Mouse (Mus musculus) midbrain, embryonic 13.5 days (tissue): ENCODE results near the gene Olfr519. TPM values are rescaled to one million over a fixed set of nuclear protein-coding genes. Genes with fewer than 3 reads are reported as not detected.

ENCODE experiments used
- ATAC-seq: fragments of 200-750 bp; cut with Nextera tagmentation; 2 replicates; pipeline ENCODE4 v1.8.0; 2017; ENCODE audit warnings: mild to moderate bottlenecking, moderate TSS enrichment, moderate library complexity
- H3K27ac ChIP-seq: fragments of 300-500 bp; sonication (generic); 2 replicates; pipeline ENCODE4 v1.5.1; 2015; ENCODE audit warnings: inconsistent platforms, mild to moderate bottlenecking, moderate library complexity
- H3K27me3 ChIP-seq: fragments of 300-500 bp; sonication (generic); 2 replicates; pipeline ENCODE4 v1.6.1; 2015; ENCODE audit warnings: mild to moderate bottlenecking, inconsistent platforms
- H3K36me3 ChIP-seq: fragments of 300-500 bp; sonication (generic); 2 replicates; pipeline ENCODE4 v1.6.1; 2015; ENCODE audit warnings: mild to moderate bottlenecking, inconsistent platforms
- H3K4me1 ChIP-seq: fragments of 300-500 bp; sonication (generic); replicated peaks from 2 replicates; pipeline ENCODE4 v1.6.1; 2015; ENCODE audit warnings: inconsistent platforms
- H3K4me2 ChIP-seq: fragments of 300-500 bp; sonication (generic); replicated peaks from 2 replicates; pipeline ENCODE4 v1.6.1; 2015; ENCODE audit warnings: moderate library complexity, mild to moderate bottlenecking, inconsistent platforms
- H3K4me3 ChIP-seq: fragments of 300-500 bp; sonication (generic); replicated peaks from 2 replicates; pipeline ENCODE4 v1.5.1; 2015; ENCODE audit warnings: mild to moderate bottlenecking, inconsistent platforms
- H3K9ac ChIP-seq: fragments of 300-500 bp; sonication (generic); replicated peaks from 2 replicates; pipeline ENCODE4 v1.6.1; 2015; ENCODE audit warnings: mild to moderate bottlenecking, inconsistent platforms
- H3K9me3 ChIP-seq: fragments of 300-500 bp; sonication (generic); 2 replicates; pipeline ENCODE4 v1.6.1; 2016; ENCODE audit warnings: mild to moderate bottlenecking, inconsistent platforms
- WGBS: fragments of 180-500 bp; shearing (Covaris S2); methylation state at CpG from one replicate; pipeline ENCODE4 v1.1.7; 2015; 5-methylcytosine and 5-hydroxymethylcytosine counted together
- polyA plus RNA-seq: library from polyadenylated mRNA; unstranded; fragments of >200 nt; fragmentation: Nextera tagmentation; extraction: Ambion mirVana; gene quantifications from 2 replicates; pipeline ENCODE4 v1.2.1, GENCODE M21; 2015

The Olfr519 gene
- polyA plus RNA-seq: not detected in 2 replicates

DNA sequence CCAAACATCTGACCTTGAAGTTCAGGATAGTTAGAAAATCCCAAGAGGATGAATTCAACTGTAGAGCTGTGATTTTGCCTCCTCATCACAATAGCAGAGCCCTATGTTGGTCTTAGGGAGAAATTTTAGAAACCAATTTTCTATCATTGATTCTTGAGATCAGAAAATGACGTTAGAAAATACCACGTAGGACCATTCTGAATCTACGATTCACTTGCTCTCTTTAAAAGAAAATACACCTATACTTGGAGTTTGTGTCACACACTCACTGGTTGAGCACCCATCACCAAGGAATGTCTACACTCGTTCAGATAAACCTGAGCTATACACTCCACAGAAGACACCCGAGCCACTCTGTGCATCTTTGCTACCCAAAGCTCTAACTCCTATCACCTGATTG, at the start of gene Olfr519:
TSS of gene Olfr519 (minus strand) at position 101 of the 400 bp plus-strand sequence.
- WGBS: 90% methylated on average over 5 of the region's 5 CpGs
- H3K4me3 ChIP-seq: no peak within 1 kb of the TSS
- H3K27ac ChIP-seq: no peak within 1 kb of the TSS
- H3K9ac ChIP-seq: no peak within 1 kb of the TSS
- ATAC-seq: no peak
- no peak within 1 kb of the TSS for H3K4me2 ChIP-seq
- no peaks in the 10 kb centered on the region for H3K27me3 ChIP-seq
- H3K9me3 ChIP-seq: no peaks in the 10 kb centered on the region
- H3K36me3 ChIP-seq: no peaks in the 10 kb centered on the region
- H3K4me1 ChIP-seq: no peaks in the 10 kb centered on the region

DNA sequence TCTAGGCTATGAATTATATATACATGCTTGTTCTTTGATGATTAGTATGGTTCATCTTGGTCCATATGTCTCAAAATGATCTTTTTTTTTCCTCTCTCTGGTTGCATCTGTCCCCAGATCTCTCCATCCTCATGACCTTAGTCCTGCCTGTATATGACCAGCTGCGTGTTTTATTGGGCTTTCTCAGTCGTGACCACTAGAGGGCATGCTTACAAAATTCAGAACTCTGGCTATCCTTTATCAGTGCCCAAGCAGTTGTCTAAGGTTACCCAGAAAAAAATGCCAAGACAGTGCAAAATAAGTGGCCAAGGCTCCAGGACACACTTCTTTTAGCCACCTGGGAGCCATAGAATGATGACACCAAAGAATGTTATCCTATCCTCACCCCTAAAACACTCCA, 49.8 kb upstream of the Olfr519 start:
- Histone ChIP-seq H3K9me3 (no peaks in the 10 kb centered on the region), H3K27ac (no peak overlapping the region), H3K27me3 (peaks cover under 1% of the 10 kb centered on the region), H3K4me3 (no peak overlapping the region), H3K36me3 (peaks cover 53% of the 10 kb centered on the region), H3K9ac (no peak overlapping the region), H3K4me1 (no peaks in the 10 kb centered on the region), H3K4me2 (no peak overlapping the region)
- WGBS: 4% methylated on average over 2 of the region's 2 CpGs
- peak; percentile 77 for ATAC-seq

DNA sequence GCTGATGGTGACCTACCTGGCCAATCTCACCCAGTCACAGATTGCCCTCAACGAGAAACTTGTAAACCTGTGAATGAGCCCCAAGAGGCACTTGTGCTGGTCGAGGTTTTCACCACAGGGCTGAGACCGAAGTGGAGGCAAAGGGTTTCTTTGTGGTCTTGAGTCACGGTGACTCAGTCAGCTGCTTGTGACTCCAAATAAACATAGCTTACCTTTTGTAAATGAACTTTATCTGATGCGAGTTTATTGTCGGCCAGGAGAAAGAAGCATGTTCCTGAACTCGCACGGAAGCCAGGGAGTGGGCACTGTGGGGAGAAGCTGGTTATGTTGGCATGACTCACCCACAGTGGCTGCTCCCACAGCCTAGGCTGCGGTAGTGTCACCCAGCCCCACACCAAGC, 47.2 kb upstream of the Olfr519 start:
- Histone ChIP-seq H3K4me1 (peaks cover 4% of the 10 kb centered on the region), H3K27me3 (no peaks in the 10 kb centered on the region), H3K27ac (no peak overlapping the region), H3K4me3 (no peak overlapping the region), H3K9me3 (no peaks in the 10 kb centered on the region), H3K36me3 (peaks cover 76% of the 10 kb centered on the region), H3K9ac (no peak overlapping the region), H3K4me2 (no peak overlapping the region)
- 95% methylated on average over 9 of the region's 9 CpGs for WGBS
- no peak for ATAC-seq

DNA sequence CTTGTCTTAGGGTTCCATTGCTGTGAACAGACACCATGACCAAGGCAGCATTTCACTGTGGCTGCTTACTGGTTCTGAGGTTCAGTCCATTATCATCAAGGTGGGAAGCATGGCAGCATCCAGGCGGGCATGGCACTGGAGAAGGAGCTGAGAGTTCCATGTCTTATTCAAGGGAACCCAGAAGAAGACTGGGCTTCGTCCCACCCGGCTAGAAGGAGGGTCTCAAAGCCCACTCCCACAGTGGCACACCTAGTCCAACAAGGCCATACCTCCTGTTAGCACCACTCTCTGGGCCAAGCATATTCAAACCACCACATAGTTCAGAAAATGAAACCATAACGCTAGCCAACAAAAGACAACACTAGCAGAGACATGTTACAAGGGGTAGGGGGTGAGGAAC, 42.4 kb upstream of the Olfr519 start:
- Histone ChIP-seq H3K27ac (no peak overlapping the region), H3K36me3 (peaks cover 50% of the 10 kb centered on the region), H3K27me3 (no peaks in the 10 kb centered on the region), H3K4me1 (peaks cover 23% of the 10 kb centered on the region), H3K9me3 (no peaks in the 10 kb centered on the region), H3K4me2 (no peak overlapping the region), H3K4me3 (no peak overlapping the region), H3K9ac (no peak overlapping the region)
- 97% methylated on average over 4 of the region's 4 CpGs for WGBS
- no peak for ATAC-seq

DNA sequence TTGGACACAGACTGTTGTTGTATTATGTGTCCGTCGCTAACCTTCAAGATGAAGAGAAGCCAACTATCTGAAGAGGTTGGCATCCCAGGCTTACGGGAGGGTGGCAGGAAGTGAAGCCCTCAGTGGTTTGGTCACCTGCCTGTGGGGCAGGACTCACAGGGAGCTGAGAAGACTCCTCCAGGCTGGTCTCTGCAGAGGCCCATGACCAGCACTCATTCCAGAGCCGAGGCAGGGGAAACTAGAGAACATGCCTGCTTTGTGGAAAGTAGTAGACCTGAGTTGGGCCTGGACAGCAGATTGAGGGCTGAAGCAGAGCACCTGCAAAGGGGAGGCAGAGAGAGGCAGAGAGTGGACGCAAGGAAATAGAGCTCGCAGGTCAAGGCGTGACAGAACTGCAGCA, 41.2 kb upstream of the Olfr519 start:
- Histone ChIP-seq H3K9ac (peak overlapping the region; percentile 84), H3K9me3 (no peaks in the 10 kb centered on the region), H3K27me3 (no peaks in the 10 kb centered on the region), H3K36me3 (peaks cover 38% of the 10 kb centered on the region), H3K4me3 (peak overlapping the region; percentile 75), H3K27ac (no peak overlapping the region), H3K4me2 (peak overlapping the region; percentile 95), H3K4me1 (peaks cover 23% of the 10 kb centered on the region)
- ATAC-seq: no peak
- 86% methylated on average over 7 of the region's 7 CpGs for WGBS

DNA sequence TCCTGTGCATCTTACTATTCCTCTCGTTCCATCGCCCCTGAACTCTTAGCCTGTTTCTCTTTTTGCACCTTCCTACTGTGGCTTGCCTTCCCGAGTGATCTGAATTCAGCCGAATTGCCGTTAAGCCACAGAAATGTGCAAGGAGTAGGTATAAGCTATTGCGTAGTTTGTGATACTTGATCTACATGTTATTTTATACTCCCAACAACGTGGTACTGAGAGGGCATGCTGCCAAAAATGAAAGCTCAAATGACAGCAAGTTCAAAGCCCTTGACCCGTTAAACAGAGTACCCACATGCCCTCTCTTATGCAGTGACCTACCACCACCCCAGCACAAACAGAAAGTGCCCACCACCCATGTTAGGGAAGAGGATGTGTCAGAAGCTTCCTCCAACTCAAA, 40.6 kb upstream of the Olfr519 start:
- H3K4me1 ChIP-seq: peaks cover 23% of the 10 kb centered on the region
- 8% methylated on average over 8 of the region's 8 CpGs for WGBS
- no peak overlapping the region for H3K27ac ChIP-seq
- peak overlapping the region; percentile 95 for H3K4me2 ChIP-seq
- H3K36me3 ChIP-seq: peaks cover 32% of the 10 kb centered on the region
- peak overlapping the region; percentile 84 for H3K9ac ChIP-seq
- peak overlapping the region; percentile 75 for H3K4me3 ChIP-seq
- no peak for ATAC-seq
- H3K27me3 ChIP-seq: no peaks in the 10 kb centered on the region
- H3K9me3 ChIP-seq: no peaks in the 10 kb centered on the region

DNA sequence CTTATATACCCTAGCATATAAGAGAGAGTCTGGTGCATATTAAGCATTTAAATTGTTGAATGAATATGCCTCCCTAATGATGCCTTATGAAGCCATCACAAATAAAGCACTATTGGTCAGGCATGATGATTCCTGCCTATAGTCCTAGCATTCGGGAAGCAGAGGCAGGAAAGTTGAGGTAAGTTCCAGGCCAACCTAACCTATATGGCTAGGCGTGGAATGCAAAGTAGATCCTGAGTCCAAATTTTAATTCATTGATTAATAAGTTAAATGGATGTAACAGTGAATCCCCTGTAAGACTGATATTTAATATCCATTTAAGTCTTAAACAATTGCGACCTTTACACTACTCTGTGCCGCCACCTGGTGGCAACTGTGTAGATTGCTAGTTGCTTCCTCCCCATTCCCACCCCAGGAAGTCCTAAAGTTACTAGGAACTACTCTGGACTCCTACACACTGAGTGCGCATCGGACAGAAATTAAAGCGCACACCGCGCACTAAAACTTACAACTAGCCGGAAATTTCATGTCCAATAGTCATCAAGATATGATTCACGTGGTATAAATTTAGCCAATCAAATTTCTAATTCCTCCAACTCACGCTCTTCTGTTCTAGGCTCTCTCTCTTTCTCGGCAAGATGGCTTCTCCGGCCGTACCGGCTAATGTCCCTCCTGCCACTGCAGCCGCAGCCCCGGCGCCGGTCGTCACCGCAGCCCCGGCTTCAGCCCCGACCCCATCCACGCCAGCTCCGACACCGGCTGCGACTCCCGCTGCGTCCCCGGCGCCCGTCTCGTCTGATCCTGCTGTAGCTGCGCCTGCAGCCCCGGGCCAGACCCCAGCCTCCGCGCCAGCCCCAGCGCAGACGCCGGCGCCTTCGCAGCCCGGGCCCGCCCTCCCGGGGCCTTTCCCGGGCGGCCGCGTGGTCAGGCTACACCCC, 39.8 kb upstream of the Olfr519 start, which contains the start of gene Eif3f:
TSS of gene Eif3f (plus strand) at position 624 of the 938 bp plus-strand sequence.
- ATAC-seq: peak; percentile 97
- H3K4me3 ChIP-seq: peak within 1 kb of the TSS; percentile 75
- 1% methylated on average over 50 of the region's 50 CpGs for WGBS

DNA sequence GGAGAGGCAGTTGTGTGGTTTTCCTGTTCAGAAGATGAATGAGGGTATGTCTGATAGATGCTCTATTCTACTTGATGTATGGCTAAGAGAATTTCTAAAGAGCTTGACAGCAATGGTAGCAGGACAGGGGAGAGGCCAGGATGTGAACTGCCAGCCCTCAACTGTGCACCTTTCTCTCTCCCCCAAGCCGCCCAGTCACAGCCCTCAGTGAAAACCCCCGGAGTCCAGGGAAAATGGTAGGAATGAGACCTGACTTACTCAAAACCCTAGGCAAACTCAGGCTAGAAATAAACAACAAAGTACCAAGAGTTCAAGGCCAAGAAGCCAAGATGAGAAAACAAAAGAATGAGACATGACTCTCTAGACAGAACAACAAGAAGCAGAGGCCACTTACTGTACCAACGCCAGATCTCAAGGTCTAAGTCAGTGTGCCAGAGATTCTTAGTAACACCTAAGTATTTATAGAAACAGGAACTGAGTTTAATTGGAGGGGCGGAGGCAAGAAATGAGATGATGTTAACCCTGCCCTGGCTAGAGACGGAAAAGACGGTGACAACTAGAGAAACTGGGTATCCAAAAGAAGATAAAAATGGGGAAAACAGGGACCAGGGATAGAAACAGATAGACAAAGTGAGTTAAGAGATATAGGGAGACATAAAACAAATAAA, 35.6 kb upstream of the Olfr519 start, which contains the start of gene Nlrp10:
TSS of gene Nlrp10 (minus strand) at position 453 of the 668 bp plus-strand sequence.
- Histone ChIP-seq H3K4me1 (peaks cover 2% of the 10 kb centered on the region), H3K9me3 (no peaks in the 10 kb centered on the region), H3K27ac (no peak within 1 kb of the TSS), H3K36me3 (no peaks in the 10 kb centered on the region), H3K9ac (no peak within 1 kb of the TSS), H3K4me3 (no peak within 1 kb of the TSS), H3K4me2 (no peak within 1 kb of the TSS), H3K27me3 (no peaks in the 10 kb centered on the region)
- no peak for ATAC-seq
- 84% methylated on average over 6 of the region's 6 CpGs for WGBS

More for the DNA sequence above, 39.8 kb upstream of the Olfr519 start, which contains the start of gene Eif3f:
- no peaks in the 10 kb centered on the region for H3K27me3 ChIP-seq
- peak within 1 kb of the TSS; percentile 84 for H3K9ac ChIP-seq
- peaks cover 23% of the 10 kb centered on the region for H3K4me1 ChIP-seq
- no peaks in the 10 kb centered on the region for H3K9me3 ChIP-seq
- H3K4me2 ChIP-seq: peak within 1 kb of the TSS; percentile 95
- H3K36me3 ChIP-seq: peaks cover 24% of the 10 kb centered on the region
- peak within 1 kb of the TSS; percentile 81 for H3K27ac ChIP-seq

DNA sequence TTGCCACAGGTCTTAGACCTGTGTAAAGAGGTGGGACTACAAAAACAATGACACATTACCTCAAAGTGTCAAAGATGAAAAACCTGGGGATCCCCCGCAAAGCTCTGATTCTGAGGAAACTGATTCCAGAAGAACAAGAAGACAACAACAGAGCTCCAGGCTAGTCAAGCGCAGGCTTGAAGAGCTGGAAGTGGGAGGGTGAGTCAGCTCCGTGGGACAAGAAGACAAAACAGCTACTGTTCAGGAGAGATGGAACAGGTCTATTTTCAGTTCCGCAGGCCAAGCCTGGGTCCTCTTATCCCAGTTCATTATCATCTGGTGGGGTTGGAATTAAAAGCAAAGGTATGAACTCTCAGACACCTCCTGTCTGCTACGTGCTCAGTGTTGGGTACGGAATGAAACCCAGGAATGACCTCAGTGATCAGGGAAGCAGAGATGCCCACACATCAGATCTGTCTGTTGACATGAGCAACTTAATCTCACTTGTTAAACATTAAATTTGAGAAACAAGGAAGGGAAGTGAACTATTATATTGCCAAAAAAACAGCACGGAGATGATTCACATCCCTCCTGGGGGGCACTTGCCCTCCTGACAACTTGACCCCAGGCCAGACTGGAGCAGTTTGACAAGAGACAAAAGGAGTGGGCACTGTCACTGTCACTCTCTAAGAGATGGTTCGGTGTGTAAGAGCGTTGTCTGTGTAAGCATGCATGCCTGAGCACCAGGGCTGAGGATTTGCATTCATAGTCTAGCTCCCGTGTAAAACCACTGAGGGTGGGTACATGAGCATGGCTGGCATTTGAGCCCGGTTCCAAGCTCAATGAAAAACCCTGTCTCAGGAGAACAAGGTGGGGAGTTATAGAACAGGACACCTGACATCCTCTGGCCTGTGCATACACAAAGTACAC, 34.3 kb upstream of the Olfr519 start:
- Histone ChIP-seq H3K27ac (no peak overlapping the region), H3K27me3 (no peaks in the 10 kb centered on the region), H3K4me3 (no peak overlapping the region), H3K36me3 (no peaks in the 10 kb centered on the region), H3K4me2 (no peak overlapping the region), H3K9ac (no peak overlapping the region), H3K4me1 (no peaks in the 10 kb centered on the region), H3K9me3 (no peaks in the 10 kb centered on the region)
- 79% methylated on average over 11 of the region's 11 CpGs for WGBS
- ATAC-seq: no peak

DNA sequence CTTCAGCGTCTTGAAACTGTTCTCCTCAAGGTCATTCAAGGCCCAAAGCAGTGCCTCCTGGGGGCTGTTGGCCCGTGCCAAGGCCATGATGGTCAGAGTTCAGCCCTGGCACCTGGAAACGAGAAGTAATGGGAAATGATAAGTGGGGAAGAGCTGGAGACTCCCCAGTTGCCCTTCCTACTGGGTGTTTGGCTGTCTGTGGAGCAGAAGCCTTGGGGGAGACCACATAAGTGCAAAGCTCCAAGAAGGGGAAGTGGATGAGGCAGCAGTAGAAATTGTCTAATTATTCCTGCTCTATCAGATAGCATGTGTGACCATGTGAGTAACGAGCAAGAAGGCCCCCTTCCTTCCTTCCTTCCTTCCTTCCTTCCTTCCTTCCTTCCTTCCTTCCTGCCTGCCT, 32.8 kb upstream of the Olfr519 start:
- Histone ChIP-seq H3K27me3 (no peaks in the 10 kb centered on the region), H3K4me3 (no peak overlapping the region), H3K9me3 (no peaks in the 10 kb centered on the region), H3K27ac (no peak overlapping the region), H3K36me3 (no peaks in the 10 kb centered on the region), H3K4me1 (no peaks in the 10 kb centered on the region), H3K9ac (no peak overlapping the region), H3K4me2 (no peak overlapping the region)
- WGBS: 79% methylated on average over 4 of the region's 4 CpGs
- ATAC-seq: no peak

DNA sequence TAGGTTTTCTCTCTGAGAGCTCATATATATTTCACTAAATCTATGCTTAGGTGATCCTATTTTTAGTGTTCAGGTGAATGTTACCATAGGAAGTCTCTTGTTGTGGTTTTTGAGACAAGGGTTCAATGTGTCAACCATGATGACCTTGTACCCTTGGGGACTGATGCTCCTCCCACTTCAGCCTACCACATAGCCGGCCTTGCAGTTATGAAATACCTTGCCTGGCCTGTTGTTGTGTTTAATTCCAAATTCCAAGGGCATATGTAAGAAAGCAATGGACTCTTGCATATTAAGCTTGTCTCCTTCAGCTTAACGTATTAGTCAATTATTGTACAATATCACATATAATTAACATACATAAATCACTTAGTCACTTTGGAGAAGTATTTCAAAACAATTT, 9.7 kb upstream of the Olfr519 start:
- no peak for ATAC-seq
- Histone ChIP-seq H3K36me3 (no peaks in the 10 kb centered on the region), H3K4me2 (no peak overlapping the region), H3K27ac (no peak overlapping the region), H3K9me3 (no peaks in the 10 kb centered on the region), H3K9ac (no peak overlapping the region), H3K27me3 (no peaks in the 10 kb centered on the region), H3K4me3 (no peak overlapping the region), H3K4me1 (no peaks in the 10 kb centered on the region)
- whole genome bisulfite sequencing: 85% methylated on average over 2 of the region's 2 CpGs
